Comparison of ENCODE assay signal across 21 mouse cellular contexts in the genomic region with DNA sequence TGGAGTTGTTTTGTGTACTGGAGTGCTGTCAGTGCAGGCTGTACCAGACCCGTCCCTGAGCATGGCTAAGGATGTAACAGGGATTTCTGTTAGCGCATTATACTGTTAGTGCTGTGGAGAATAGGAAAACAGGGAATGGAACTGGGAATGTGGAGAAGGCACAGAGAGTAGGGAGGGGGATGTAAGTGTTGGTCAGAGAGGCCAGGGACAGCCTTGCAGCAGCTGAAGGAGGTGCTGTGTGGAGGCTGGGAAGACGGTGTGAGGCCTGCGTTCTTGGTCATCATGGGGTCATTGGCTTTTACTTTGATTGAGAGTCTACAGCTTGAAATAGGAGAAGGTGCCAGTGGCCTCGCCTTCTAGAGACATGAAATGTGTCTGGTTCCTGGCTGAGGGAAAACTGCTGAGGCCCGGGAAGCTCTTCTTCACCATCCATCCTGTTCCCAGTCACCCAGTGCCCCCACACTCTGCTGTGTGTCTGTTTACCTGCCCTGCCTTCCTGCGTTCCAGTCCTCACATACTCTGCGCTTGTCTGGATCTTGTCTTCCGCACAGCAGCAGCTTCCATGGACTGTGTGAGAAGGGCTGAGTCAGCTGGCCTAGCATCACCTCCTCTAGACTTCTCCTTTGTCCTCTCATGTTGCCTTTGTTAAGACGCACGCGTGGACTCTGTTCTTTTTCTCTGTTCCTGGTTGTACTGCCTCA. TPM values are rescaled to one million over a fixed set of nuclear protein-coding genes. Genes with fewer than 3 reads are reported as not detected.
DNase-seq lines count a peak whose midpoint lies in the region; ATAC-seq and TF ChIP-seq lines count a peak whose summit lies in the region.
"Had no signal": no experiment of that assay in that cellular context is flagged by ENCODE, and none has a peak within 500 bp of the region (broad histone marks: within the 10 kb centered on the region; RNA-seq: fewer than 3 reads in every experiment).

No protein-coding gene starts in this region.

- TF ChIP-seq CTCF in brain, embryonic 14.5 days (IDR thresholded peaks at IDR 0.05; ENCODE audit: borderline replicate concordance, extremely low read depth, insufficient read depth, insufficient read length) = no peak

- H3K4me1 ChIP-seq in heart, embryonic 10.5 days = peaks cover 15% of the 10 kb centered on the region
- no peaks in the 10 kb centered on the region for H3K4me1 ChIP-seq in kidney, embryonic 16.5 days (ENCODE audit: insufficient read depth, low read length)
- H3K4me1 ChIP-seq in embryonic facial prominence, embryonic 12.5 days = no peaks in the 10 kb centered on the region
- H3K4me1 ChIP-seq: limb, embryonic 15.5 days; midbrain, embryonic 12.5 days had no signal

- no peak overlapping the region for H3K9ac ChIP-seq in kidney, embryonic 16.5 days (replicated peaks; ENCODE audit: low read length)
- H3K9ac ChIP-seq in embryonic facial prominence, embryonic 12.5 days = no peak overlapping the region
- H3K9ac ChIP-seq: limb, embryonic 15.5 days; midbrain, embryonic 12.5 days had no signal

- peak; percentile 67 for ATAC-seq in kidney, embryonic 16.5 days (ENCODE audit: low FRiP score, low TSS enrichment)
- 0 out of 2 replicates have a peak, but pooled peaks have one; percentile 60 for ATAC-seq in embryonic facial prominence, embryonic 12.5 days (ENCODE audit: insufficient number of reproducible peaks, insufficient read depth, low FRiP score, low TSS enrichment)
- ATAC-seq: activated CD4-positive, CD25-positive, alpha-beta regulatory T cell, adult 4 months; Patski had no signal

- peaks cover 31% of the 10 kb centered on the region for H3K36me3 ChIP-seq in heart, embryonic 10.5 days
- peaks cover 10% of the 10 kb centered on the region; the same call in 1 of the 2 replicates for H3K36me3 ChIP-seq in kidney, embryonic 16.5 days (ENCODE audit: insufficient read depth, low read length)
- H3K36me3 ChIP-seq in embryonic facial prominence, embryonic 12.5 days = peaks cover 25% of the 10 kb centered on the region

- H3K4me3 ChIP-seq in heart, embryonic 10.5 days = no peak overlapping the region
- H3K4me3 ChIP-seq in kidney, embryonic 16.5 days (ENCODE audit: low read length) = no peak overlapping the region
- H3K4me3 ChIP-seq in embryonic facial prominence, embryonic 12.5 days = no peak overlapping the region
- H3K4me3 ChIP-seq: limb, embryonic 15.5 days; midbrain, embryonic 12.5 days had no signal

- no peak for DNase-seq in heart, embryonic 10.5 days (ENCODE audit: low spot score)
- no peak for DNase-seq in heart, adult 8-10 months (ENCODE audit: low spot score)
- DNase-seq in kidney, adult 9 months = no peak
- DNase-seq in brain, embryonic 14.5 days (ENCODE audit: low read depth) = peak; percentile 40
- no peak for DNase-seq in lung, postnatal 14 days
- DNase-seq: adrenal gland, postnatal 25 days; cerebellum, adult 8-10 months; gastrocnemius, postnatal 10 days; heart, adult 18-20 months; kidney, postnatal 25 days; layer of hippocampus, adult 9-11 months; lung, adult 18-20 months; spleen, adult 18-20 months; thymus, adult 18-20 months had no signal

- H3K27ac ChIP-seq in heart, embryonic 10.5 days = peak overlapping the region; percentile 31; the same call in 1 of the 2 replicates
- H3K27ac ChIP-seq in kidney, embryonic 16.5 days (ENCODE audit: low read length) = no peak overlapping the region
- H3K27ac ChIP-seq in embryonic facial prominence, embryonic 12.5 days = 0 out of 2 replicates have a peak overlapping the region, but pooled peaks have one; percentile 7
- H3K27ac ChIP-seq: limb, embryonic 15.5 days; macrophage; midbrain, embryonic 12.5 days had no signal

- no peak for TF ChIP-seq POLR2A in brain, embryonic 14.5 days (IDR thresholded peaks at IDR 0.05; ENCODE audit: borderline replicate concordance, extremely low read depth, insufficient read depth, insufficient read length, poor library complexity, severe bottlenecking)

- H3K4me2 ChIP-seq in kidney, embryonic 16.5 days (replicated peaks; ENCODE audit: low read depth, low read length) = no peak overlapping the region
- H3K4me2 ChIP-seq in embryonic facial prominence, embryonic 12.5 days (replicated peaks) = no peak overlapping the region
- H3K4me2 ChIP-seq: limb, embryonic 15.5 days; midbrain, embryonic 12.5 days had no signal

- 67% methylated on average over 12 of the region's 12 CpGs for WGBS in heart, embryonic 10.5 days
- WGBS in kidney, embryonic 16.5 days = 28% methylated on average over 12 of the region's 12 CpGs
- WGBS in embryonic facial prominence, embryonic 12.5 days = 75% methylated on average over 12 of the region's 12 CpGs

- no peaks in the 10 kb centered on the region for H3K27me3 ChIP-seq in heart, embryonic 10.5 days (ENCODE audit: insufficient read depth, poor library complexity, severe bottlenecking)
- no peaks in the 10 kb centered on the region for H3K27me3 ChIP-seq in kidney, embryonic 16.5 days (ENCODE audit: insufficient read depth, low read length)
- no peaks in the 10 kb centered on the region for H3K27me3 ChIP-seq in embryonic facial prominence, embryonic 12.5 days
- H3K27me3 ChIP-seq: limb, embryonic 15.5 days; midbrain, embryonic 12.5 days; Patski had no signal

- no peaks in the 10 kb centered on the region for H3K9me3 ChIP-seq in heart, embryonic 10.5 days
- H3K9me3 ChIP-seq in kidney, embryonic 16.5 days (ENCODE audit: low read length) = no peaks in the 10 kb centered on the region
- no peaks in the 10 kb centered on the region for H3K9me3 ChIP-seq in embryonic facial prominence, embryonic 12.5 days
- H3K9me3 ChIP-seq: limb, embryonic 15.5 days; midbrain, embryonic 12.5 days had no signal

RNA-seq across cellular contexts. Expression of gene Vrk1, which starts 50.0 kb away (rescaled TPM):
- 62.9 and 76.4 TPM in 2 replicates for polyA plus RNA-seq in heart, embryonic 10.5 days (2016; fragmentation: Nextera tagmentation; extraction: Ambion mirVana)
- 1 to 10 TPM; 6.9 to 9.5 (median 8.2) TPM for total RNA-seq in heart, adult 8-10 months (2022)
- 67.2 and 67.3 TPM in 2 replicates for polyA plus RNA-seq in kidney, embryonic 16.5 days (2015; fragmentation: Nextera tagmentation; extraction: Ambion mirVana)
- 29.3 and 35.7 TPM in 2 replicates for polyA plus RNA-seq in brain, embryonic 14.5 days (2012; rRNA removed)
- polyA plus RNA-seq in embryonic facial prominence, embryonic 12.5 days (2016; fragmentation: Nextera tagmentation; extraction: Ambion mirVana) = 76.1 and 79.3 TPM in 2 replicates
